Mouse (Mus musculus) right cerebral cortex, adult 18-20 months (tissue): ENCODE measurements around the gene Tm6sf2.

Experiments
- DNase-seq: peaks from one replicate; pipeline ENCODE4 v3.0.0; 2022; ENCODE audit warnings: mixed read lengths

The Tm6sf2 gene

DNA sequence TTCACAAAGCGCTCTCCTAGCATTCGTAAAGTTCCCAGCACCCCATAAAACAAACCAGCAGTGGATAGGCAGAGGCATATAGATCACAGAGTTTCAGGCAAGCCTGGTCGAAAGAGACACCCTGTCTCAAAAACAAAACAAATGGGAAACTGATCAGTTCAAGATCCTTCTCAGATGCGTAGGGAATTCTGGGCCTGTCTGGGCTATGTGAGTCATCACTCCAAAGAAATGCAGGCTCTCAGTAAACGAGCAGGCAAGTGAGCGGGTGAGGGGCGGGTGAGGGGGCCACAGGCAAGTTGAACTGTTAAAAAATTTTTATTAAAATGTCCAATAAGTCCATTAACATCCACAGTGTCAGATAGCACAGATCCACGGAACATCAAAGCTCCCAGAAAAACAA is 20.1 kb downstream of the Tm6sf2 start:
- DNase-seq = no peak

DNA sequence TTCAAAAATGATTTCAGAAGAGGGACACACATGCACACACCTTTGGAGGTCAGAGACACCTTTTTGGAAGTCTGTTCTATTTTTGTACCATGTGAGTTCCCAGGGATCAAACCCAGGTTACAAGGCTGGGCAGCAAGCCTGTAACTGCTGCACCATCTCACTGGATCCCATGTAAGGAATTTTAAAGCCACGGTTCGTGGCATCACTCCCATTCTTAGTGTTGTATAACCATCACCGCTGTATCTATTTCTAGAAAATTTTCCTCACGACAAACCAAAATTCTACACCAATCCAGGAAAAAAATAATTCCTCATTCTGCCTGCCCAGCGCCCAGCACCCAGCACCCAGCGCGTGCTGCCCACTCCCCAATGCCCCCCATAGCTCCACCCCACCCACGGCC is 26.6 kb downstream of the Tm6sf2 start:
- peak; percentile 70 for DNase-seq

DNA sequence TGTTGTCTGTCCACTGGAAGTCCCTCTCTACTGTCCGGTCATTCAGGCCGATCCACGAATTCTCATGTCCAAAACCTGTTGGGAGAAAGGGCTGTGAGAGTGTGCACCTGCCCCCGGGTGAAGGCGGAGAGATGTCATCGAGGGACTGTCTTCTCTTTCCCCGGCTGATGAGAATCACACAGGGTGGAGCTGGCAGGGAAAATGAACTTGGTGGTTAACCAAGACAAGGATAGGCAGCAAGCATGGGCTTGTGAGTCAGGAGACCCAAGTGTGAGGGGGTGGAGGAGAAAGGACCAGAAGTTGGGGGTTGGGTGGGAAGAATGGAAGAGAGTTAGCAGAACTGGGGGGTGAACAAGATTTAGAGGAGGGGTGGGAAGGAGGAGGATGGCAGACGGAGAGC is 27.5 kb downstream of the Tm6sf2 start:
- DNase-seq = peak; percentile 76

DNA sequence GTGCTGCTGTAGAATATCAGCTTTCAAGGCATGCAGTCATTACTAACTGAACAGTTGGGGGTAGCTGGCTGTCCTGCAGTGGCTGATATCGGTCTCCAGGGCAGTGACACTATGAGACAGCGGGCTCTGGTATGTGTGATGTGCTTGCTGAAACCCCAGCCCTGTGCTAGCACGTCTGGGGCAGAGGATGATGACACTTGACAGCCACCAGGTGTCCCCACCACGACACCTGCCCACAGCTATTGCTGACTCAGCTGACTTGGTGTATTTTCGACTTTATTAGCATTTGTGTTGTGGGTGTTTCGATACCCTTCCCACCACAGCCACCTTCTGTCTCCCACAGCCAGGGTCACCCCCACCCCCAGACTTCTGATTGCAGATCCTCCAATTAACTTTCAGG is 31.8 kb downstream of the Tm6sf2 start:
- no peak for DNase-seq

DNA sequence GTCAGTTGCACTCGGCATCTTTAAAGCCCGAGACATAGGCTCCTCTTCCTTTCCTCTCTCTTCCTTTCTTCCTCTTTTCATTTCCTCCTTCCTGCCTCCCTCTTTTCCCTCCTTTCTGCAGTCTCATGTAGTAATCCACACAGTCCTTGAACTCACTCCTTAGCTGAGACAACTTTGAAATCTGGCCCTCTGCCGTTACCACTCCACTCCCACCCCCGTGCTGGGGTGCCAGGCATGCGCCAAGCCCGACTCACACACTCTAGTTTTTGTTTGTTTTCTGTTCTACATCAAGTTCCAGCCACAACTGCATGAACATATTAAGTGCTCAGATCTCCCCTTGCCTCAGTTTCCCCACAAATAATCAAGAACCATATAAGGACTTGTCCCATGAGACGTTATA is 32.2 kb downstream of the Tm6sf2 start:
- DNase-seq = no peak

DNA sequence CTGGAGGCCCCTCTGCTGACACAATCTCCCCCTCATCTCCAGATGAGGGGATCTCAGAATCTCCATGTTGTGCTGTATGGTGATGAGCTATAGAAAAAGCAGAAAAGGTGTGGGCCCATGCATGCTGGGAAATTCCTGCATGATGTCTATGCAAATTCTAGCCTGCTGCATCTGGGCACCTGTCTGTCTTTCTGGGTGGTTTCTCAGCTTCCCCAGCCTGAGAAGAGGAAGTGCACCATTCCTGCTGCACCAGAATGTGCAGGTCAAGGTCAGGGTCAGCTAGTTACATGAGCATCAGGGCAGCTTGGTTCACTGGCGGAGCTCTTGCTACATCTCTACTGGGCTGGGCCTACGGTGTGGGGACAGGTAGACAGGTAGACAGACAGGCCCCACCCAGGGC is 37.7 kb downstream of the Tm6sf2 start:
- no peak for DNase-seq

DNA sequence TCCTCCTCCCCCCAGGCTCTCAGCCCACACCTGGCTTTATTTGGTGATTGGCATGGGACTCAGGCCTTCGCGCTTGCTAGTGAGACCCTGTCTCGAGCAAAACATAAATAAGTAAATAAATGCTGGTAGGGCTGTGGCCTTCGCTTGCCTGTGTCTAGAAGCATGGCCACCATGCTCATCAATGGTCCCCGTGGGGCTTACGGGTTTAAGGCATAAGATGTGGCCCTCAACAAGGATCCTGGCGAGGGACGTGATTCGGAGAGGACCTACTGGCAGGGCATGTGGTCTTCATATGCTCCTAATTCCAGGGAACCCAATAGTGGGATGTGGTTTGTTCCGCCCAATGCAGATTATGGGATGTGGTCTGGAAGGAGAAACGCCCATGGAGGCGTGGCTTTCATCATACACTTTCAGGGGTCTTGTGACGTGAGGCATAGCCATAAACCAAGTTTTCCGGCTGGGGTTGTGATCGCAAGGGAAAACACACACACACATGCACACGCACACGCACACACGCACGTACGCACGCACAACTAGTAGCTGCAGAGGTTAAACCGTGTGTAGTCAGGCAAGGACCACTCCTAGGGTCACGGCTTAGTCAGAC is 38.6 kb downstream of the Tm6sf2 start:
- DNase-seq = no peak

DNA sequence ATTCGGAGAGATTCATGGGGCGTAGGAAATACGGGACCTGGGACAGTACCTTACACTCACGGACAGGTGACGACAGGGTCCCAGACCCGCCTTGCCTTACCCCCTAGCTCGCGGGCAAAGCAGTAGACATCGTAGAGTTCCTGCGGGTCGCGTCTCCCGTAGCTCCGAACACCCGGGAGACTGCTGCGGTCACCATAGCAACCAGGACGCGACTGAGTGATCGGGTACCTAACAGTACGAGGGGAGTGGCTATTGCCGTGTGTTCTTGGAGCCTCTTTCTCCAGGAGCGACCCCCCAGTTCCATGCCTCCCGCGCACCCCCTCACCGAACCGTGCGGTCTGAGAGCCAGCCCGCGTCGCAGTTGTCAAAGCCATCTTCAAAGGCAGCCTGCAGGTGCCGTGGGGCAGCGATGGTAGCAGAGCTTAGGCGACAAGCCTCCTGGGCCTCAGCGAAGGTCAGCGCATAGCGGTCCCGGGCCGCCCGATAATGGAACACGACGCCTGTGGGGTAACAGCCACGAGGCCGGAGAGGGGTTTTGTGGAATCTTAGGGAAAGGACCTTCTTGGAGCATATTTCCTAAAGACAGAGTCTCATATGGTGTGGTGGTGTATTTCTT is 39.8 kb downstream of the Tm6sf2 start:
- no peak for DNase-seq

DNA sequence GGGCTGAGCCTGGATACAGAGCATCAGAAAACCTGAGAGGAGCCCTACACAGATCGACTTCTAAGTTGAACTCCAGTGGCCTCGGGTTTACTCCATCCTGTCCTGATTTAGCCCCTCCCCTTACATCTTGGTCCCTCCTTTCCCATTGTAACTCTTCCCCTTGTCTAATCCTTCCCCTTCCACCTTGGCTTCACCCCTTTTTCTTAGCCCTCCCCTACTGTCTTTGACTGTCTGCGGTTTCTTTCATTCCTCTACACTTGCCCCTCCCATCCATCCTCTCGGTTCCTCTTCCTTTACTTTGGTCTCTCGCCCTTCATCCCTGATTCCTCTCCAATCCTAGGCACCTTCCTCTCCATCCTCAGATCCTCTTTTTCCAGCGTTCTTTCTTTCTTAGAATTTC is 41.8 kb downstream of the Tm6sf2 start:
- no peak for DNase-seq

DNA sequence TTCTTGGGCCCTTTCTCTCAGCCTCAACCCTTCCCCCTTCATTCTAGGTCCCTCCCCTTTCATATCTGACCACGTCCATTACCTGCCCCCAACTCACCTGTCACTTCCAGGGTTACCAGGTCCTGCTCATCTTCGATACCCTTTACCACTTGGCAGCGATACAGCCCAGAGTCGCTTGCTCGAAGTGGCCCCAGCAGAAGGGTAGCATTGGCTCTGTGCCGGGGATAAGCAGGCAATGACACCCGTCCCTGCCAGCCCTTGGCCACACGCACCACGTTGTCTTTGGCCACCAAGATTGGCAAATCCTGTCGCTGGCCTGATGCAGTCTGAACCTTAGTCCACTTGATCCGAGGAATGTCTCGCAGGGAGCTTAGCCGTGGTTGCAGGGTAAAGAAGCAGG is 42.2 kb downstream of the Tm6sf2 start:
- no peak for DNase-seq

DNA sequence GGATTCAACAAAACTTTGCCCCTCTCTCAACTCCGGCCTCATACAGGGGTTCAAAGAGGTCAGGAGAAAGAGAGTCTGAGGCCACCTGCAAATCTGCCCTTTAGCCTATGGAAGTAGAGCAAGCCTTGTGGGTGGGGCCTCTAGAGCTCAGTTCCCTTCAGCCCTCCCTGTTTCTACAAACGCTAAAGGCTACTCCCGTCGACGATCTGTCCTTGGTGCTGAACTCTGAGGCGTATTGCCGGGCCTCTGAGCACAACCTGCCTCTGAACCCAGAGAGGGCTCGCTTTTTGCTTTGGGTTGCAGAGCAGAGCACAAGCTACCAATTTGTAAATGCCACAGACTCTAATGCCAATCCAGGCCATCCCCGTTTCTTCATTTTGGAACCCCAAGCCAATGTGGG is 44.9 kb downstream of the Tm6sf2 start:
- no peak for DNase-seq

DNA sequence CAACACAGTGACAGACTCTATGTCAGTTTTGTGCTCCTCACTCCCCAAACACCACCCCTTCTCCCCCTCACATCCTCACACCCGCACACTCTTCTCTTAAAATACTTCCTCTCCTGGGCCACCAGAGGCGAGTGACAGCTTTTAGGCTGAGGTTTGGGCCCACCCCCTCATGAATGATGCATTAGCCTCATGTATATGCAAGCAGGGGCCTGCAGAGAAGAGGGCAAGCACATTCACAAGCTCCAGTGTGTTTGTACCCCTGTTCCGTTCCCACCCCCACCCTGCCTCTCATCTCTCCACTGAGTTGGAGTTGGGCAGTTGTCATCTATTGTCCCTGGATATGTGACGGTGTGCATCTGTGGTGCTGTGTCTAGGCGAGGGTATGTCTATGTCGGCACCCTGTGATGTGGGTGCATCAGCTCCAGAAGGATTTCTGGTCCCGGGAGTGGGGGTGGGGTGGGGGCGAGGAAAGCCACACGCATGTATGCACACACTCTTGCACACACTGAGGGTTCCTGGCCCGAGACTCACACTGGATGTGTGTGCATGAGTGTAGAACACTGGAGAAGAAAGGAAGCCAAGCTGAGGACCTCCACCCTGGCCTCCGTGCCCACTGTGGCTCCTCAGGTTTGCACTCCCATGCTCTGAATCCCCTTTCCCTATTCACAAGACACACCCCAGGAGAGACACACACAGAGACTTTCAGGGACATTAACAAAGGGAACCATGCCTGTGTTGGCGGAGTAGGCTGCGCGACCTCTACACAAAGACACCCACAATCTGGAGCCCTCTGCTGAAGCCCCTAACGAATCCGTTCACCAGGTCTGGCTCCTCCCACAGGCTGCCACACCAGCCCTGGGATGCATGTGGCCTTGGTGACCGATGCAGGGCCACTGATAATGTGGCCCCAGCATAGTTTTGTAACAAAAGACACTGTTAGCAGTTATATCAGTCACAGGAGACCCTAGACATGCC is 46.3 kb downstream of the Tm6sf2 start:
- peak; percentile 89 for DNase-seq

DNA sequence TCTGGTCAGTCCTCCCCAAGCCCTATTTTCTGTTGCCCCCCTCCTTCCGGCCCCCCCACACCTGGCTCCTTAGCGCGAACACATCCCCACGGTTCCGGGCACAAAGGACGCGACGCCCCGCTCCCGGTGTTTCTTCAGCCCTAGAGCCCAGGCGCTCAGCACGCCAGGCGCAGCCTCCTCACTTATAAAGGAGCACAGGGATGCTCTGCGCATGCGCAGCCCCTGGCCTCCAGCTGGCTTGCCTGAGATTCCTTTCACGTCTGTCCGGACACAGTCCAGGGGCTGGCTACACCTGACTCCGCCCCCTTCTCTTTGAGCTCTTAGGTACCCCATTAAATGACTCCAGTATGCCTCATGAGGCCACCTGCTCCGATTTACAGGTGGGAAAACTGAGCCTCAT is 47.9 kb downstream of the Tm6sf2 start, which contains the start of gene Ncan:
Gene Ncan (minus strand): TSS at position 207 of the 400 bp plus-strand sequence.
- peak; percentile 88 for DNase-seq

DNA sequence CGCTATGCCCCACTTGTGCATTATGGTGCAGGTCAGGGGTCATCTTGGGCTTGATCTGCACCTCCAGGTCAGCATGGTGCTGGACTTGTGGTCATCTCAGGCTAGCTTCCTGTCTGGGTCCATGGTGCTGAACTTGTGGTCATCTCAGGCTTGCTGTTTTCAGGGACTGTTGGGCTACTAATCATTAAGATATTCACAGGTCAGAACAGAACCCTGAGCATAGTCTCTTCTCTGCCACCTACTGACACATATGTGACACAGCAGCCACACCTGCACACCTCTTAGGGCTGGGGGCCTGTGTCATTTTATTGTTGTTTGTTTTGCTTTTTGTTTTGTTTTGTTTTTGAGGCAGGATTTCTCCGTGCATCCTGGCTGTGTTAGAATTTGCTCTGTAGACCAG is 50.1 kb downstream of the Tm6sf2 start:
- DNase-seq = no peak

DNA sequence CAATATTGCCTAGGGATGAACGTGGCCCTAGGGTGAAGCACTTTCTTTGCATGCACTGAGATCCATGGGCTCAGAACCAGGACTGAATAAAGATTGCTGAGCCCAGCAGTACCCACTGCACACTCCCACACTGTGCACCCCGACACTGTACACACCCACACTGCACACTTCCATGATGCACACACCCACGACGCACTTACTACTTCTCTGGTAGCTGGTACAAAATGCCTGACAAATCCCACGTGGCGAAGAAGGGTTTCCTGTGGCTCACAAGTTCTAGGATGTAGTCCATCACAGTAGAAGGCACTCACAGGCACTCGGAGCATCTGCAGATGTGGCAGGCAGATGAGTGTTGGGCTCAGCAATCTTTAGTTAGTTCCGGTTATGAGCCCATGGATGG is 52.3 kb downstream of the Tm6sf2 start:
- DNase-seq = peak; percentile 68

DNA sequence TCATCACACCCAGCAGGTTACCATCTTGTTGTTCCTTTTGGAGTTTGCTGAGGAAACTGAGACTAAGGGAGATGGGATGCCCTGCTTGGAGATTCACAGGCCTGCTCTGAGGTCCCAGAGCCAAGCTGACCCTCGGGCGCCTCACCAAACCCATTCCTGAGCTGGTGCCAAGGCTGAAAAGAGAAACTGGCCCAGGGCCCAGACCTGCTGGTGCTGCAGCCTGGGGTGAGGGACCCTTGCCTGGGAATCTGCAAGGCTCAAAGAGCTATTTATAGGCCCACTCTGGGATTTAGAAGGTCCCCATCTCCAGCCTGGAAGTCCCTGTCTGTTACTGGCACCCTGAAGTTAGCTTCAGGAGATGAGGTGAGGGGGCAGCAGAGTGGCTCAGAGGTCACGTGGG is 55.7 kb downstream of the Tm6sf2 start:
- DNase-seq = no peak

DNA sequence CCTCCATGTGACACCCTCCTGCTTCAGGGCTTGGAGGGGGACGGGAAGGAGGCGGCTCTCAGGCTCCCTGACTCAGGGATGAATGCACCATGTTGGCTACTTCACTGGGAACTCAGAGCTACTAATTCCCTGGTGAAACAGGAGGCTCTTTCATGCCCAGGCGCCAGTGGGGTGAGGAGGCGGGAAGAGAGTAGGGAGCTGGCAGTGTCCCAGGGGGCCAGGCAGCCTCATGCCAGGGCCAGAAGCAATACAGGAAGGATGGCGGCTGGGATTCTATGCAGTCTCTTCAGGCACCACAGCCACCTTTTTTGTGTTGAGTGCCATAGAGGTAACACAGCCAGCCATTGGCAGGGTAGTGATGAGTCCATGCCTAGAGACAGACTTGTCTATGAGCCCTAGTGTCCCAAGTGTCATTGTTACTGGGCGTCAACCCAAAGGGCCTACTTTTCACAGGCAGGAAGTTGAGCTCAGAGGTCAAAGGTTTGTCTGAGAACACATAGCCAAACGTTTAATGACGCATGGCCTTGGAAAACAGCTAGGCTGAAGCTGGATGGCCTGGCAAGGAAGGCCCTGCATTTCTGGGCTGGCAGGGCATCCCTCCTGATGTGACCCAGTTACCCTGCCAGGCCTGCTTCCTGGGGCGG is 56.7 kb downstream of the Tm6sf2 start:
- peak; percentile 79 for DNase-seq
